Mouse (Mus musculus) embryonic facial prominence, embryonic 10.5 days (tissue): ENCODE measurements around the gene Gm49380. TPM values are rescaled to one million over a fixed set of nuclear protein-coding genes. Genes with fewer than 3 reads are reported as not detected.

Experiments
- DNase-seq: peaks from one replicate; pipeline ENCODE4 v3.0.0-alpha.2; 2017; ENCODE audit warnings: low spot score
- H3K27ac ChIP-seq: fragments of 300-500 bp; sonication (generic); replicated peaks from 2 replicates; pipeline ENCODE4 v1.5.1; 2016; ENCODE audit warnings: mild to moderate bottlenecking
- H3K27me3 ChIP-seq: fragments of 300-500 bp; sonication (generic); replicated peaks from 2 replicates; pipeline ENCODE4 v1.6.1; 2016; ENCODE audit warnings: low read depth, mild to moderate bottlenecking; ENCODE audit not compliant: poor library complexity, severe bottlenecking
- H3K36me3 ChIP-seq: fragments of 300-500 bp; sonication (generic); replicated peaks from 2 replicates; pipeline ENCODE4 v1.6.1; 2016; ENCODE audit warnings: mild to moderate bottlenecking, moderate library complexity
- H3K4me1 ChIP-seq: fragments of 300-500 bp; sonication (generic); 2 replicates; pipeline ENCODE4 v1.6.1; 2016
- H3K4me3 ChIP-seq: fragments of 300-500 bp; sonication (generic); 2 replicates; pipeline ENCODE4 v1.5.1; 2016; ENCODE audit warnings: mild to moderate bottlenecking, moderate library complexity
- H3K9me3 ChIP-seq: fragments of 300-500 bp; sonication (generic); 2 replicates; pipeline ENCODE4 v1.6.1; 2016; ENCODE audit warnings: mild to moderate bottlenecking
- WGBS: fragments of 180-500 bp; shearing (Covaris S2); methylation state at CpG from one replicate; pipeline ENCODE4 v1.1.7; 2016; 5-methylcytosine and 5-hydroxymethylcytosine counted together
- polyA plus RNA-seq: library from polyadenylated mRNA; unstranded; fragments of >200 nt; fragmentation: Nextera tagmentation; extraction: Ambion mirVana; gene quantifications from 2 replicates; pipeline ENCODE4 v1.2.1, GENCODE M21; 2016

Gm49380 gene
- polyA plus RNA-seq, result 0.31 and 0.49 TPM in 2 replicates

DNA sequence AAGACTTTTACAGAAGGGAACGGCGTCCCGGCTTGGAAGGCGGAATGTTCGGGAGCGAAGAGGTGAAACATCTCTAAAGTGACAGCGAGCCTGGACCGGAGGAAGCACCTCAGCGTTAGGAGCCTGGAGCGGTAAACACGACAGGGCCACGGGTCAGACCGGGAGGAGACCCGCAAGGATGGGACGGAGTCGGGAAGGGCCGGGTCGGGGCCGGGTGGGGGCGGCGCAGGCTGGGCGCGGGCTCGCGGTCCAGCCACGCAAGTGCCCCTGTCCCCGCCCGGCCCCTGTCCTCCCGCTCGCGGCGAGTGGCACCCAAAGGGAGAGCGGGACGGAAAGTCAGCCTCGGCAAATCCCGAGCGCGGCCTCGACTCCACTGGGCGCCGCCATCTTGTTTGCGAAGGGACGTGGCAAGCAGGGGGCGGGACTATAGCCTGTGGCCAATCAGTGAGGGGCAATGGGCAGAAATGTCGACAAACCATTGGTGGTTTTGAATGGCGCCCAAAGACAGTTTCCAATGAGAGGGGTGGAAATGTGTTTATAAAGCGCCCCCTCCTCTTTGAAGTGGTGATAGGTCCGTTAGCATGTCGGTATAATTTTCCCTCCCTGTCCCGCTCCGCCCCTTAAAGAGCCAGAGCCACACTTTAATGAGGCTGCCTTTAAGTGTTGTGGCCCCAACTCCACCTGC is at the start of gene Gm49380, which contains the start of gene Rnf26:
TSS of gene Gm49380 (minus strand) at position 396 of the 685 bp plus-strand sequence.
TSS of gene Rnf26 (minus strand) at position 413 of the 685 bp plus-strand sequence.
- DNase-seq, result peak; percentile 95
- under 1% methylated on average over 51 of the region's 51 CpGs for WGBS

GRCm38 (mm10) chr9:44159886-44160285 is 46.6 kb upstream of the Gm49380 start:
- H3K9me3 ChIP-seq, result no peaks in the 10 kb centered on the region
- no peak overlapping the region for H3K27ac ChIP-seq
- H3K4me3 ChIP-seq, result no peak overlapping the region
- no peak for DNase-seq
- 82% methylated on average over 3 of the region's 3 CpGs for WGBS
- no peaks in the 10 kb centered on the region for H3K27me3 ChIP-seq
- peaks cover 91% of the 10 kb centered on the region for H3K36me3 ChIP-seq
- H3K4me1 ChIP-seq, result no peaks in the 10 kb centered on the region

More for the DNA sequence above, at the start of gene Gm49380, which contains the start of gene Rnf26:
- no peaks in the 10 kb centered on the region for H3K27me3 ChIP-seq
- H3K36me3 ChIP-seq, result peaks cover 25% of the 10 kb centered on the region
- H3K4me3 ChIP-seq, result peak within 1 kb of the TSS; percentile 88
- H3K9me3 ChIP-seq, result no peaks in the 10 kb centered on the region
- peak within 1 kb of the TSS; percentile 95 for H3K27ac ChIP-seq
- H3K4me1 ChIP-seq, result peaks cover 43% of the 10 kb centered on the region

- H3K4me1 ChIP-seq, result peaks cover 11% of the 10 kb centered on the region; the same call in 1 of the 2 replicates
- no peak for DNase-seq
- no peaks in the 10 kb centered on the region for H3K9me3 ChIP-seq
- H3K4me3 ChIP-seq, result no peak overlapping the region
- peaks cover 82% of the 10 kb centered on the region for H3K36me3 ChIP-seq
- no peaks in the 10 kb centered on the region for H3K27me3 ChIP-seq
- no peak overlapping the region for H3K27ac ChIP-seq
- WGBS, result 69% methylated on average over 3 of the region's 3 CpGs
Observed at GRCm38 (mm10) chr9:44147290-44147689, 34.0 kb upstream of the Gm49380 start.

- peaks cover 18% of the 10 kb centered on the region; the same call in 1 of the 2 replicates for H3K4me1 ChIP-seq
- H3K9me3 ChIP-seq, result no peaks in the 10 kb centered on the region
- no peaks in the 10 kb centered on the region for H3K27me3 ChIP-seq
- H3K4me3 ChIP-seq, result no peak overlapping the region
- H3K36me3 ChIP-seq, result peaks cover 82% of the 10 kb centered on the region
- H3K27ac ChIP-seq, result no peak overlapping the region
- DNase-seq, result no peak
Observed at GRCm38 (mm10) chr9:44144718-44145060, 31.4 kb upstream of the Gm49380 start.

GRCm38 (mm10) chr9:44144023-44144717 is 30.9 kb upstream of the Gm49380 start:
- DNase-seq, result no peak
- H3K36me3 ChIP-seq, result peaks cover 82% of the 10 kb centered on the region
- WGBS, result 35% methylated on average over 7 of the region's 8 CpGs
- H3K4me1 ChIP-seq, result peaks cover 20% of the 10 kb centered on the region
- no peaks in the 10 kb centered on the region for H3K27me3 ChIP-seq
- no peak overlapping the region for H3K4me3 ChIP-seq
- H3K9me3 ChIP-seq, result no peaks in the 10 kb centered on the region
- H3K27ac ChIP-seq, result no peak overlapping the region

DNA sequence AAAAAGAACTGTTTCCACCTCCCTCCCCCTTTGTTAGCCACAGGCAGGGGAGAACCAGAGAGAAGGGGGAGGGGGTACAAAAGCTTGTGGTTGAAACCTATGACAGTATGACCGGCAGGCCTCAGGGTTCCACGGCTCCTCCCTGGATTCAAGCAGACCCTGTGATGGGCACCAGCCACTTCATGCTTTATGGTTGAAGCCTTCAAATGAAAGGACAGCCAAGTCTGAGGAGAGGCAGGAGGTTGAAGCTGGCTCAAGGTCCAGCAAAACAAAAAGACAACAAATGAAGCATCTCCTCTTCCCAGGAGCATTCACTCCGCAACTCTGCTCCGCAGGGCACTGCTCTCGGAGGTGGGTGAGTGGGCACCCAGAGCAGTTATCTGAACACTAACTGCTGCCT is 30.1 kb upstream of the Gm49380 start:
- H3K9me3 ChIP-seq, result no peaks in the 10 kb centered on the region
- no peak overlapping the region for H3K27ac ChIP-seq
- H3K4me3 ChIP-seq, result no peak overlapping the region
- H3K27me3 ChIP-seq, result no peaks in the 10 kb centered on the region
- peaks cover 23% of the 10 kb centered on the region for H3K4me1 ChIP-seq
- DNase-seq, result no peak
- 82% methylated on average over 5 of the region's 5 CpGs for WGBS
- H3K36me3 ChIP-seq, result peaks cover 81% of the 10 kb centered on the region

- Histone ChIP-seq H3K27ac (no peak overlapping the region), H3K9me3 (no peaks in the 10 kb centered on the region), H3K27me3 (peaks cover 4% of the 10 kb centered on the region; the same call in 1 of the 2 replicates), H3K4me1 (peaks cover 23% of the 10 kb centered on the region), H3K36me3 (peaks cover 71% of the 10 kb centered on the region), H3K4me3 (no peak overlapping the region)
- WGBS, result 68% methylated on average over 5 of the region's 5 CpGs
- DNase-seq, result no peak
Observed at GRCm38 (mm10) chr9:44141951-44142350, 28.7 kb upstream of the Gm49380 start.

DNA sequence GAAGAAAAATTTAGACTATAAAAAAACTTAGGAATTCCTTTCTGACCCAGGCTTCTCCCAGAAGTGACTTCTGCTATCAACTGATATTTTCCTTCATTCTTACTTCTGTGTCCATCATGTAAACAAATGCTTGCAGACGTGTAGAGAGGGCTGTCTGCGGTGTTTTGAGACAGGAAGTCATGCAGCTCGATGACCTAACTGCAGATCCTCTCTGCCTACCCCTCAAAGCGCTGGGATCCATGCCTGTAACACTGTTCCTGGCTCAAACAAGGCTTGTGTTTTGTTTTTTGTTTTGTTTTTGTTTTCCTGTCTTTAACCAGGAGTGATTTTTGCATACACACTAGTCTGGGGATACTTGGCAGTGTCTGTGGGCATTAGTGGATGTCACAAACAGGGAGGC is 24.5 kb upstream of the Gm49380 start:
- no peak for DNase-seq
- WGBS, result 63% methylated on average over 4 of the region's 4 CpGs
- H3K36me3 ChIP-seq, result peaks cover 41% of the 10 kb centered on the region
- H3K27ac ChIP-seq, result no peak overlapping the region
- peaks cover 45% of the 10 kb centered on the region for H3K27me3 ChIP-seq
- no peaks in the 10 kb centered on the region for H3K9me3 ChIP-seq
- H3K4me1 ChIP-seq, result peaks cover 49% of the 10 kb centered on the region
- no peak overlapping the region for H3K4me3 ChIP-seq

- no peak for DNase-seq
- peaks cover 62% of the 10 kb centered on the region for H3K4me1 ChIP-seq
- peaks cover 65% of the 10 kb centered on the region for H3K27me3 ChIP-seq
- H3K9me3 ChIP-seq, result no peaks in the 10 kb centered on the region
- peak overlapping the region; percentile 70 for H3K4me3 ChIP-seq
- no peak overlapping the region for H3K27ac ChIP-seq
- WGBS, result 59% methylated on average over 7 of the region's 7 CpGs
- H3K36me3 ChIP-seq, result peaks cover 26% of the 10 kb centered on the region
Observed at GRCm38 (mm10) chr9:44135731-44136411, 22.6 kb upstream of the Gm49380 start.

DNA sequence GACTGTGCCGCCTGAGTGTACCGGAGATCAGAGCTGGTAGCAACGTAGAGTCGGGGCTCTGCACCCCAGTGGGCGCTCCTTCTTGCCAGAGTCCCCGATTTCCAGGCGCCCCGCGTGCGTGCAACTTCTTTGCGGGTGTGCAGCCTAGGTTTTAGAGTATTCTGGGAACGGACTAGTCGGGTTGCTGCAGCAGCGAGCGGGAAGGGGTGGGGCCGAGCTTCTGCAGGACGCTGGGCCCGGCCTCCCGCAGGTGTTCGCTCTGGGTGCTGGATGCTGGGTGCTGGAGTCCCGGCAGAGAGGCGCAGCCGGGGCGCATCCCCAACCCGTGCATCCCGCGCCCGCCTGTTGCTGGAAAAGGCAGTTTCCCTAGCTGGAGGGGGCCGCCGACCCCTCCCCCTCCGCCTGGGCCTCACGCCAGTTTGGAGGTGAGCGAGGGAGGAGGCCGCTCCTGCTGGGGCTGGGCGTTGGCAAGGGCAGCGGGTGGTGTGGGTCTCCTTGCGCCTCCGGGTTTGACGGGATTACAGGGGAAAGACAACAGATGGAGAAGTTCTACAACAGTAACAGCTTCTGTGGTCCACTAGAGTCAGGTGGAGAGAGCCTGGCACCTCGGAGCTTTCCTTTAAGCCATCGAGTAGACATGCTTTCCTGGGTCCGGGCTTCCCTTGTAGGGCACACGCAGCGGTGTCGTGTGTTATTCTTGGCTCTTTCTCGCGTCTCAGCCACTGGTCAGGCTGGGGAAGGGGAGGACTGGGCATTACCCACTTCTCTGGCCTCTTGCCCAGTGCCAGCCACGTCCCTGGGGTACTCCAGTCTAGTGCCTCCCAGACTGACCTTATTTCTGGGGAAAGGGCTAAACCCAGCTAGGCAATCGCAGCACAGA is 21.8 kb upstream of the Gm49380 start:
- Histone ChIP-seq H3K27me3 (peaks cover 68% of the 10 kb centered on the region), H3K9me3 (no peaks in the 10 kb centered on the region), H3K27ac (peak overlapping the region; percentile 65), H3K4me1 (peaks cover 66% of the 10 kb centered on the region), H3K36me3 (peaks cover 18% of the 10 kb centered on the region), H3K4me3 (peak overlapping the region; percentile 70)
- peak; percentile 54 for DNase-seq
- WGBS, result 2% methylated on average over 49 of the region's 49 CpGs

DNA sequence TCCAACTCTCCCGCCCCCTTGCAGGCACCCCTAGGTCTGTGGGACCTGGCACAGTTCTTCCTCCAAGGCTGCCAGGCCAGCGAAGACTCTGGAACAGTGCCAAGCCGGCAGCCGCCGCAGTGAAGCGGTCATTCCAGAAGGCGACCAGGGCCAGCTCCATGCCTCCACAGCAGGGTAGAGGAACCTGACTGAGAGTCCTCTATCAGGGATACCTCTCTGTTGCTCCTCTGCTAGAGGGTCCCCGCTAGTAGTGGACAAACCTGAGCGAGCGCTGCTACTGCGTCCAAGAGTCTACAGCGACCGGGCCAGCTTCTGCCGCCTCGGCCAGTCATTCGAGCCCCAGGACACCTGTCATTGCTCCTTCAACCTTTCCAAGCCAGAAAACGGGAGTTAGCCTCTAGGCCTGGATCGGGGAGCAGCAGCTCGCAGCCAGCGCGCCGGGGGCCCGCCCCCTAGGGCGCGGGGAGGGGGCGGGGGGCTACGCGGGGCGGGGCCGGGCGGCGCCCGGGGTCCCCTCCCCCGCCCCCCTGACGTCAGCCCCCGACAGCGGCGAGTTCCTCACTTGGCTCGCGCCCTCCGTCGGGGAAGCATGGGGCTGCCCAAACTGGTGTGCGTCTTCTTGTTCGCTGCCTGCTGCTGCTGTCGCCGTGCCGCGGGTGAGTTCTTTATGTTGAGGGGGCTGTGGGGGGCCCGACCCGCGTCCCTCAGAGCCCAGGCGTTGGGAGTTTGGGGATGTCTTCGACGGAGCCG is 21.0 kb upstream of the Gm49380 start, which contains the start of gene Mcam:
TSS of gene Mcam (plus strand) at position 369 of the 750 bp plus-strand sequence.
- peaks cover 10% of the 10 kb centered on the region for H3K36me3 ChIP-seq

More for the DNA sequence above, 21.0 kb upstream of the Gm49380 start, which contains the start of gene Mcam:
- Histone ChIP-seq H3K9me3 (no peaks in the 10 kb centered on the region), H3K4me1 (peaks cover 69% of the 10 kb centered on the region), H3K4me3 (peak within 1 kb of the TSS; percentile 70), H3K27me3 (peaks cover 68% of the 10 kb centered on the region), H3K27ac (peak within 1 kb of the TSS; percentile 65)
- peak; percentile 83 for DNase-seq
- 1% methylated on average over 53 of the region's 55 CpGs for WGBS
